Mouse (Mus musculus): Measurements from ENCODE around the gene Nkd1. TPM values are rescaled to one million over a fixed set of nuclear protein-coding genes. Genes with fewer than 3 reads are reported as not detected.

The Nkd1 gene
- polyA plus RNA-seq, 1 experiment from 2014 or later: 61.1 TPM

DNA sequence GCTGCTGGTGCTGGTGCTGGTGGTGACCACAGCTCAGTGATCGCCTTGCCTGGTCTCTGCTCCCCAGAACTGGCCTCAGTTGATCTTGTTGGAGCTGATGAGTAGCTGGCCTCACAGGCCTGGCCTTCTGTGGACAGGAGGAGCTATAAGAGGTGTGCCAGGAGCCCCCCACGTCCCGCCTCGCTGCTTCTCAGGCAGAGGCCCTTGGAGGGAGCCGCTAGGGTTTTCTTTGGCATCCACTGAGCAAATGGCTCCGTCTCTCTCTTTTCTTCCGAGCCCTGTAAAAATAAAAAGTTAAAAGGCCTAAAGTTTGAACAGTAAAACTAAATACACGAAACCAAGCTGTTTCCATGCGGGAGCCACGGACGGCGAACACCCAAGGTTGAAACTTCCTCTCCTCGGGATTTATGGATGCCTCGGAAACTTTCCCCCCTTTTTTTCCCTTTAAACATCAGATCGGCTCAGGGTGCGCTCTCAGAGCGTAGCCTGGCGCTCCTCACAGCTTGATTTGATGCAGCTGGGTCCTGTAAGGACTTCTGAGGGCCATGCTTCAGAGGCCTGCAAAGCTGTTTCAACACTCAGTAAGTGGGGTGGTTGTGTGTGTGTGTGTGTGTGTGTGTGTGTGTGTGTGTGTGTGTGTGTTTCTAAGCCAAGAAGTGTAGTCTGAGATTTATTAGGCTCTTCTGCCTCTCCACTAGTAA, 25.0 kb downstream of the Nkd1 start:
- H3K4me3 ChIP-seq (ENCODE audit: low read depth, low read length): no peak overlapping the region
- H3K36me3 ChIP-seq (ENCODE audit: control insufficient read depth, insufficient read depth, low read length): 0 out of 2 replicates have a peak, but pooled peaks cover 2% of the 10 kb centered on the region
- no peaks in the 10 kb centered on the region for H3K9me3 ChIP-seq (ENCODE audit: control insufficient read depth, low read length)
- no peaks in the 10 kb centered on the region for H3K27me3 ChIP-seq (ENCODE audit: control insufficient read depth, insufficient read depth, low read length)
- WGBS: 82% methylated on average over 18 of the region's 18 CpGs
- no peaks in the 10 kb centered on the region for H3K4me1 ChIP-seq (ENCODE audit: control insufficient read depth, insufficient read depth, low read length)
- ATAC-seq (ENCODE audit: low FRiP score): no peak
- no peak overlapping the region for H3K9ac ChIP-seq (ENCODE audit: low read length)
- H3K27ac ChIP-seq (ENCODE audit: low read depth, low read length): no peak overlapping the region
- no peak overlapping the region for H3K4me2 ChIP-seq
- no peak for DNase-seq (ENCODE audit: low spot score, missing footprints)

GRCm38 (mm10) chr8:88555669-88556068, 34.5 kb downstream of the Nkd1 start:
- Histone ChIP-seq H3K36me3 (ENCODE audit: control insufficient read depth, insufficient read depth, low read length) (no peaks in the 10 kb centered on the region), H3K4me1 (ENCODE audit: control insufficient read depth, insufficient read depth, low read length) (no peaks in the 10 kb centered on the region), H3K4me3 (ENCODE audit: low read depth, low read length) (no peak overlapping the region), H3K9ac (ENCODE audit: low read length) (no peak overlapping the region), H3K9me3 (ENCODE audit: control insufficient read depth, low read length) (no peaks in the 10 kb centered on the region), H3K4me2 (no peak overlapping the region), H3K27me3 (ENCODE audit: control insufficient read depth, insufficient read depth, low read length) (no peaks in the 10 kb centered on the region), H3K27ac (ENCODE audit: low read depth, low read length) (no peak overlapping the region)
- WGBS: 71% methylated on average over 4 of the region's 4 CpGs
- DNase-seq (ENCODE audit: low spot score, missing footprints): no peak
- ATAC-seq (ENCODE audit: low FRiP score): no peak

DNA sequence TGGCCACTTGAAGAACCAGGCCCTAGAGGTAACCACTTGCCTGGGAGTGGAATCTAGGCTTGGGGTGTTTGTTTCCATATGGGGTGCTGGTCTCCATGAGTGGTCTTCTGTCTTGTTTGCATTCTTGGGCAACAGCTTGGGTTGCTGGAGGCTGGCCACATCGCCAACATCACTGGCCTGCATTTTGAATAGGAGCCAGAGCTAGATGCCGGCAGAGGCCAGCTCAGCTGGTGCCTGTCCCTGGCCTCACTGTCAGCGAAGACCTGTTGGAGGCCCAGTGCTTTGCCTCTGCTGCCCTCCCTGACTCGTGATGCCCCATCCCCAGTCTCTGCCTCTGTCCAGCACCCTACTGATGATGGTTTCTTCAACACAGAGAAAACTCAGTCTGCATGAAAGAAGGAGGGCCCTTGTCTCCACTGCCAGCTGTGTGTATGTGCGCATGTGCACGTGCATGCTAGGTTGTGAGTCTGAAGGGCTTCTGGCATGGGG, 38.9 kb downstream of the Nkd1 start:
- Histone ChIP-seq H3K4me2 (no peak overlapping the region), H3K27me3 (ENCODE audit: control insufficient read depth, insufficient read depth, low read length) (no peaks in the 10 kb centered on the region), H3K9me3 (ENCODE audit: control insufficient read depth, low read length) (no peaks in the 10 kb centered on the region), H3K27ac (ENCODE audit: low read depth, low read length) (no peak overlapping the region), H3K4me1 (ENCODE audit: control insufficient read depth, insufficient read depth, low read length) (no peaks in the 10 kb centered on the region), H3K9ac (ENCODE audit: low read length) (no peak overlapping the region), H3K4me3 (ENCODE audit: low read depth, low read length) (no peak overlapping the region), H3K36me3 (ENCODE audit: control insufficient read depth, insufficient read depth, low read length) (no peaks in the 10 kb centered on the region)
- DNase-seq (ENCODE audit: low spot score, missing footprints) (no peak), ATAC-seq (ENCODE audit: low FRiP score) (no peak)
- WGBS: 90% methylated on average over 6 of the region's 6 CpGs

DNA sequence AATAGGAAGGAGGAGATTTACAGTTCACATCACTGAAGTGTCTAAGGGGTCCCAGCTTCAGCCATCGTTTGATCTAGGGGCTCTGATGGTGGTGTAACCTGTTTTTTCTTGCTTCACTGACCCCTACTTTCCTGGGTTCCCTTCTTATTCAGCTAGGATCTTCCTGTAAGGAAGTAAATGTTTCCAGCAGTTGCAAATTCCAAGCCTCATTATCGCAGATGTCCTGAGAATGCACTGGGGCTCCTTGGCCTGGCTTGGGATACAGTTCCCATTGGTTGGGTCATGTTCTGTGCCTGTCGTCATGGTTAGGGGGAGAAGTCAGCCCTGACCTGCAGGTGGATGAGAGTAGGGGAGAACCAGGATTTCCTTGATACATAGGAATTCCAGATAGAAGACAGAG, 40.2 kb downstream of the Nkd1 start:
- ATAC-seq (ENCODE audit: low FRiP score) (no peak), DNase-seq (ENCODE audit: low spot score, missing footprints) (no peak)
- Histone ChIP-seq H3K27ac (ENCODE audit: low read depth, low read length) (no peak overlapping the region), H3K9ac (ENCODE audit: low read length) (no peak overlapping the region), H3K36me3 (ENCODE audit: control insufficient read depth, insufficient read depth, low read length) (no peaks in the 10 kb centered on the region), H3K4me1 (ENCODE audit: control insufficient read depth, insufficient read depth, low read length) (no peaks in the 10 kb centered on the region), H3K9me3 (ENCODE audit: control insufficient read depth, low read length) (no peaks in the 10 kb centered on the region), H3K27me3 (ENCODE audit: control insufficient read depth, insufficient read depth, low read length) (no peaks in the 10 kb centered on the region), H3K4me3 (ENCODE audit: low read depth, low read length) (no peak overlapping the region), H3K4me2 (no peak overlapping the region)
- WGBS: 74% methylated on average over 3 of the region's 3 CpGs

GRCm38 (mm10) chr8:88564256-88564903, 43.2 kb downstream of the Nkd1 start:
- WGBS: 73% methylated on average over 11 of the region's 11 CpGs
- no peak for DNase-seq (ENCODE audit: low spot score, missing footprints)
- Histone ChIP-seq H3K27me3 (ENCODE audit: control insufficient read depth, insufficient read depth, low read length) (no peaks in the 10 kb centered on the region), H3K27ac (ENCODE audit: low read depth, low read length) (no peak overlapping the region), H3K4me1 (ENCODE audit: control insufficient read depth, insufficient read depth, low read length) (no peaks in the 10 kb centered on the region), H3K36me3 (ENCODE audit: control insufficient read depth, insufficient read depth, low read length) (no peaks in the 10 kb centered on the region), H3K4me2 (no peak overlapping the region), H3K4me3 (ENCODE audit: low read depth, low read length) (no peak overlapping the region), H3K9me3 (ENCODE audit: control insufficient read depth, low read length) (no peaks in the 10 kb centered on the region), H3K9ac (ENCODE audit: low read length) (no peak overlapping the region)
- no peak for ATAC-seq (ENCODE audit: low FRiP score)

- H3K9me3 ChIP-seq (ENCODE audit: control insufficient read depth, low read length): no peaks in the 10 kb centered on the region
- H3K9ac ChIP-seq (ENCODE audit: low read length): no peak overlapping the region
- no peaks in the 10 kb centered on the region for H3K36me3 ChIP-seq (ENCODE audit: control insufficient read depth, insufficient read depth, low read length)
- 96% methylated on average over 4 of the region's 4 CpGs for WGBS
- ATAC-seq (ENCODE audit: low FRiP score): no peak
- peaks cover 10% of the 10 kb centered on the region for H3K4me1 ChIP-seq (ENCODE audit: control insufficient read depth, insufficient read depth, low read length)
- no peak for DNase-seq (ENCODE audit: low spot score, missing footprints)
- no peaks in the 10 kb centered on the region for H3K27me3 ChIP-seq (ENCODE audit: control insufficient read depth, insufficient read depth, low read length)
- no peak overlapping the region for H3K27ac ChIP-seq (ENCODE audit: low read depth, low read length)
- H3K4me2 ChIP-seq: no peak overlapping the region
- H3K4me3 ChIP-seq (ENCODE audit: low read depth, low read length): no peak overlapping the region
Measured at GRCm38 (mm10) chr8:88566119-88566518, 45.0 kb downstream of the Nkd1 start.

DNA sequence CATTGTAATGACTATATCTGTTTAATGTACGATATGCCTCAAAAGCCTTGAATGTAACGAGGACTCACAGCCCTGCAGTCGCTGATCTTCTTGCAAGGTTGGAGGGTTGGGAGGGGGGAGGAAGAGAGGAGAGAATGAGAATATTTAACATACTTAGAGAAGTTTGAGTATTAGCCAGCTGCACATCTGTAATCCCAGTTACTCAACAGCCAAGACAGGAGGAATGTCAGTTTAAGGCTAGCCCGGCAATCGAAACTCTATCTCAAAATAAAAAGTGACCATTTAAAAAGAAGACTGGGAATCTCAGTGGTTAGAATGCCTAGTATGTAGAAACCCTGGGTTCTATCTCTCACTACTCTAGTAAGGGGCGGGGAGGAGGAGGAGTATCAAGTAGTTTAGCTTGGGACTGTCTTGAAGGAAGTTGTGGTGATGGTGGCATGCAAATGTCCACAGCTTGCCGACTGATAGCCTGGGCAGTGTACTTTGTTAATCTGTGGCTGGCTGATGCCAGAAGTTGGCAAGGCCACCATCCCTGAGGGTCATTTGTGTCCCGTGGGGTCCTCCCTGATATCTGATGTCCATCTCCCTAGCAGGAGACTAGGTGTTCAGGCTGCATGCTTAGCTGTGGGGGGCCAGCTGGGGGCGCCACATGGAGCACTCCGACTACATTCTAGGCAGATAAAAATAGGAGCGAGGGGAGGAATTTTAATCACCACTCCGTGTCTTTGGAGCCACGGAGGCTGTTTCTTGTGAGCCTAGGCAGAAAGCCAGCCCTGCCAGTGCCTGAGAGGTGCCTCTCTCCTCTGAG, 46.4 kb downstream of the Nkd1 start:
- 68% methylated on average over 13 of the region's 13 CpGs for WGBS
- Histone ChIP-seq H3K4me3 (ENCODE audit: low read depth, low read length) (no peak overlapping the region), H3K36me3 (ENCODE audit: control insufficient read depth, insufficient read depth, low read length) (no peaks in the 10 kb centered on the region), H3K4me1 (ENCODE audit: control insufficient read depth, insufficient read depth, low read length) (peaks cover 10% of the 10 kb centered on the region), H3K9ac (ENCODE audit: low read length) (no peak overlapping the region), H3K4me2 (no peak overlapping the region), H3K27me3 (ENCODE audit: control insufficient read depth, insufficient read depth, low read length) (no peaks in the 10 kb centered on the region), H3K27ac (ENCODE audit: low read depth, low read length) (no peak overlapping the region), H3K9me3 (ENCODE audit: control insufficient read depth, low read length) (no peaks in the 10 kb centered on the region)
- no peak for ATAC-seq (ENCODE audit: low FRiP score)
- DNase-seq (ENCODE audit: low spot score, missing footprints): no peak

DNA sequence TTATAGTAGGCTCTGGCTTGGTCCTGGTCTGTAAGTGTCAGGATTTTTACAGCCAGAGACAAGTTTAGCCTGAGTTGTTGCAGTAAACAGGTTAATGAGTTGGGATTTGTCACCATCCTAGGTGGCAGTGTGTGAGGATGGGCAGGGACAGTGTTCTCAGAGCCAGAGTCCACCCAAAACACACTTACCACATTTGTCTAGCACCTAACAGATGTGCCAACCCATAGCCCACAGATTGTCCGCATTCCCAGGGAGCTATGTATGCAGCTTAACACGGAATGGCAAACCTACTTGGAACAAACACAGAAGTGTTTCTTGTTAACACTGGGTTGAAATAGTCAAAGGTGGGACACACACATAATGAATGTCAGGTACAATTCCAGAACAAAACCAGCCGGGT, 47.1 kb downstream of the Nkd1 start:
- WGBS: 92% methylated on average over 3 of the region's 3 CpGs
- Histone ChIP-seq H3K36me3 (ENCODE audit: control insufficient read depth, insufficient read depth, low read length) (no peaks in the 10 kb centered on the region), H3K9ac (ENCODE audit: low read length) (no peak overlapping the region), H3K27ac (ENCODE audit: low read depth, low read length) (no peak overlapping the region), H3K4me3 (ENCODE audit: low read depth, low read length) (no peak overlapping the region), H3K4me2 (no peak overlapping the region), H3K4me1 (ENCODE audit: control insufficient read depth, insufficient read depth, low read length) (peaks cover 10% of the 10 kb centered on the region), H3K27me3 (ENCODE audit: control insufficient read depth, insufficient read depth, low read length) (no peaks in the 10 kb centered on the region), H3K9me3 (ENCODE audit: control insufficient read depth, low read length) (no peaks in the 10 kb centered on the region)
- no peak for ATAC-seq (ENCODE audit: low FRiP score)
- no peak for DNase-seq (ENCODE audit: low spot score, missing footprints)

DNA sequence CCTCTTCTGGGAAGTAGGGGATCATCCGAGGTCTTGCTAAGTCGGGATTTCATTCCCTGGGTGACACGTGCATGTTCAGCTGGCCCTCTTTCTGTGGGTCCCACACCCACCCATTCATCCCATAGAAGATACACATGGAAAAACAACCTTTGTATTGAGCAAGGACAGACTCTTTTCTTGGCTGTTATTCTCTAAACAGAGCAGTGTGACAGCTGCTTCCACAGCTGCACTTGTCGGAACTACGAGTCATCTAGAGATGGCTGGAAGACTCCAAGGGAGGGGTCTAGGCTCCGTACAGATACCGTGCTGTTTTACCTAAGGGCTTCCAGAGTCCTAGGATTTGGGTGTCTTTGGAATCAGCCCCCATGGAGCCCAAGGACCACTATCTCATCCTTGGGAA, 48.2 kb downstream of the Nkd1 start:
- ATAC-seq (ENCODE audit: low FRiP score) (no peak), DNase-seq (ENCODE audit: low spot score, missing footprints) (no peak)
- Histone ChIP-seq H3K4me3 (ENCODE audit: low read depth, low read length) (no peak overlapping the region), H3K27ac (ENCODE audit: low read depth, low read length) (no peak overlapping the region), H3K9ac (ENCODE audit: low read length) (no peak overlapping the region), H3K4me2 (no peak overlapping the region), H3K4me1 (ENCODE audit: control insufficient read depth, insufficient read depth, low read length) (peaks cover 10% of the 10 kb centered on the region), H3K27me3 (ENCODE audit: control insufficient read depth, insufficient read depth, low read length) (no peaks in the 10 kb centered on the region), H3K9me3 (ENCODE audit: control insufficient read depth, low read length) (no peaks in the 10 kb centered on the region), H3K36me3 (ENCODE audit: control insufficient read depth, insufficient read depth, low read length) (no peaks in the 10 kb centered on the region)
- 76% methylated on average over 7 of the region's 7 CpGs for WGBS
